Mouse (Mus musculus) G1E-ER4 (cell line): Measurements from ENCODE around the gene Sgpl1. TPM values are rescaled to one million over a fixed set of nuclear protein-coding genes. Genes with fewer than 3 reads are reported as not detected.

Source experiments
- GATA1 ChIP-seq: IDR thresholded peaks from one replicate; pipeline ENCODE4 v1.8.0; 2012; ENCODE audit warnings: low read length, inconsistent platforms
- polyA plus RNA-seq: library from polyadenylated mRNA; stranded (reverse); fragments of >175 nt; gene quantifications from 2 replicates; pipeline ENCODE4 v1.2.3, GENCODE M21; 2012

Sgpl1 gene
- polyA plus RNA-seq, 1 experiment: not detected

- TF ChIP-seq GATA1: no peak
Measured at GRCm38 (mm10) chr10:61167333-61168096, 20.0 kb upstream of the Sgpl1 start.

GRCm38 (mm10) chr10:61162366-61162765 lies 14.9 kb upstream of the Sgpl1 start:
- no peak for TF ChIP-seq GATA1

DNA sequence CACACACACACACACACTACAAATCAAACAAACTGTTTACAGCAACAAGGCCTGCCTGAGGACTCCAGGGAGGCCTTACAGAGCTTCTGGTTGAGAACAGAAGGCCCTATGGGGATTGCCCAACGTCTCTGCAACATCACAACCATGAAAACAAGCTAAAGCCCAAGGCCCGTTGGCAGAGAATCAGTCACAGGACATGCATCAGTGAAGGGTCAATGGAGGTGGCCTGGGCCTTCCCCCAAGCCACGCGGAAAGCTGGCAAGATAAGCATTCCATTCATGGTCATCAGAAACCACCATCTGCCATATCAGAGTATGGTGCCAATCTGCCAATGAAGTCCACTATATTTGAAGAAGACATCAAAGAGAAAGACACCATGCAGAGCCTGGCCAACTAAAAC lies 13.2 kb upstream of the Sgpl1 start:
- TF ChIP-seq GATA1: no peak

- TF ChIP-seq GATA1: no peak
Measured at GRCm38 (mm10) chr10:61160089-61160488, 12.6 kb upstream of the Sgpl1 start.

GRCm38 (mm10) chr10:61158594-61158993 lies 11.1 kb upstream of the Sgpl1 start:
- no peak for TF ChIP-seq GATA1

DNA sequence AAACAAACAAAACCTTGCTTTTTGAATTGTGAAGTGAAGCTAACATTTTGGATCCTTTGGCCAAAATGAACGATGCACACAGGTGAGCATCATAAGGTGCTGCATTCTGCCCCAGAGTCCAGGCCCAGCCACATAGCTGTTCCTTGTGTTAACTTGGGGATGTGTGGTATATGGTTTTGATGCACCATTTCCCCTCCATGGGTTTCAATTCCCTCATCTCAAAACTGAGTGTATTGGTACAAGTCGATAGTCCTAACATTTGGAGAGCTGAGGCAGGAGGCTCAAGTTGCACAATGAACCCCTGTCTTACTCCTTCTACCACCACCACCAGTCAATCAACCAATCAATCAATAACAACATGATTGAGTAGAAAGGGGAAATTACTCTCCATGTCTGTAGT lies 8.9 kb upstream of the Sgpl1 start:
- TF ChIP-seq GATA1: no peak

- TF ChIP-seq GATA1: no peak
Measured at GRCm38 (mm10) chr10:61155611-61156010, 8.1 kb upstream of the Sgpl1 start.

DNA sequence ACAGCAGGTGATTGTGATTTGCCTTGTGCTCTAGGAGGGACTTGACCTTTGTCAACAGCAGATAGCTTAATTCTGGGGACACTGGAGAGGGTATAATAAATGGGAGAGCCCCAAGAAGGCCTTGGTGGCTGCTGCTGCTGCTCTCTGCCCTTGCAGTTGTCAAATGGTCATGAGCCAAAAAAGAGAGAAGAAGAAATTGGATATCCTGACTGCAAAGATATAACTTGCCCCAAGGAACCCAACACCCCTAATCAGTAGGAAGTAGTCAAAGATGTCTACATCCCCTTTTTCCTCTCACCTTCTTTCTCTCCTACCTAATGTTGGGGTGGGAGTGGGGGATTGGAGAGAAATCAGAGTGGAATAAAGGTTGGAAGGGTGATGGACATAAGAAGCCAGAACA lies 4.6 kb upstream of the Sgpl1 start:
- TF ChIP-seq GATA1: no peak

GRCm38 (mm10) chr10:61150616-61151015 lies 3.1 kb upstream of the Sgpl1 start:
- TF ChIP-seq GATA1: no peak

DNA sequence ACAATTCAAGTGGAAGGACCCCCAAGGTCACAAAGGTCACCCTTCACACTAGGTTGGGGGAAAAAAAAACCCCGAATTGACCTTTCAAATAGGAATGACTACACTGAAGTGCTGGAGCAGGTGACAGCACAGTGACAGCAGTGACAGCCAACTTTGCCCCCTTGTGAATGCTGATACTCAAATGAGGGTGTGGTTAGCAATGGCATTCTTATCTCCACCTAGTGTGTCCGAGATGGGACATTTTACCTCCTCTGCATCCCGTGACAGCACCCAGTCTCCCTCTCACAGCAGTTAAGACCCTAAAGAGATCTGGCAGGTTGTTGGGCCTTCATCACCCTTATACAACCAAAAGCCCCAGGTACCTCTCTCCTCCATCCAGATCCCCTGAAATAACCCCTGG lies 2.0 kb upstream of the Sgpl1 start:
- TF ChIP-seq GATA1: no peak

DNA sequence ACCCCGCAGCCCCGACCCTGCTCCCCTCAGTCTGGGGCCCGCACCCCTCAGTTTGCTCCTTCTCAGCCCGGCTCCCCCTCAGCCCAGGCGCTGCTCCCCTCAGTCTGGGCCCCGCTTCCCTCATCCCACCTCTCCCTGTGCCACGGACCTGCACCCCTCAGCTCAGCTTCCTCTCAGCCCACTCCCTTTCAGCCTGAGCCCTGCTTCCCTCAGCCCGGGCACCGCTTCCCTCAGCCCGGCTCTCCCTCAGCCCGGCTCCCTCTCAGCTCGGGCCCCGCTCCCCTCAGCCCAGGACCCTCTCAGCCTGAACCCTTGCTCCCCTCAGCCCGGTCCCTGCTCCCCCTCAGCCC lies 721 bp downstream of the Sgpl1 start:
- TF ChIP-seq GATA1: no peak

- TF ChIP-seq GATA1: no peak
Measured at GRCm38 (mm10) chr10:61146119-61146806, 1.2 kb downstream of the Sgpl1 start.

DNA sequence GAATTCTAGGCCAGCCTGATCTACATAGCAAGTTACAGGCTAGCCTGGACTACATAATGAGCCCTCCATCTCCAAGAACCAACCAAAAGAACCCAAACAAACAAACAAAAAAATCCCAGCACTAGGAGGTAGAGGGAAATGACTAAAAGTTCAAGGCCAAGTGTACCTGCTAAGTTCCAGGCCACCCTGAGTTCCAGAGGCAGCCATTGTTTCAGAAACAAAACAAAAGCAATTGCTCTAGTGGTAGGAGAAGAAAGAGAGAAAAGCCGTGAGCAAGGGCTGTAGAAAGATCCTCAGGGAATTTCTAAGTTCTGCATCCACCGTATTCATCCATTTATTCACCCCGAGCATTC lies 1.8 kb downstream of the Sgpl1 start:
- TF ChIP-seq GATA1: no peak

DNA sequence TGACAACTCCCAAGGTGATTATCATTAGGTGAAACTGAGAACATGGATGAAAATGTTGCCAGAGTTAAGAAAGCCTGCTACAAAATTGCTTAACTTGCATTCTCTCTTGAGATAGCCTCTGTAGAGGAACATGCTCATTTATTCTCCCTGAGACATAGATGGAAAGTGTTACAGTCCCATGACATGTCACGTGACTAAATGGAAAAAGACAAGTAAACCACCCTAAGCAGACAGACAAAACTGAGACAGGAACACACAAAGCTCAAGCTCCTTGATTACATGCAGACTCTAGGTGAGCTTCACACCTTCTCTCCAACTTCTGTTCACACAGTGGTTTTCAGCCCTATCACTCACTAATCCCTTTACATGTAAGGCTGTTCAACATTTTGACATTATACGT lies 4.2 kb downstream of the Sgpl1 start:
- no peak for TF ChIP-seq GATA1

GRCm38 (mm10) chr10:61137567-61137966 lies 9.9 kb downstream of the Sgpl1 start:
- TF ChIP-seq GATA1: no peak

DNA sequence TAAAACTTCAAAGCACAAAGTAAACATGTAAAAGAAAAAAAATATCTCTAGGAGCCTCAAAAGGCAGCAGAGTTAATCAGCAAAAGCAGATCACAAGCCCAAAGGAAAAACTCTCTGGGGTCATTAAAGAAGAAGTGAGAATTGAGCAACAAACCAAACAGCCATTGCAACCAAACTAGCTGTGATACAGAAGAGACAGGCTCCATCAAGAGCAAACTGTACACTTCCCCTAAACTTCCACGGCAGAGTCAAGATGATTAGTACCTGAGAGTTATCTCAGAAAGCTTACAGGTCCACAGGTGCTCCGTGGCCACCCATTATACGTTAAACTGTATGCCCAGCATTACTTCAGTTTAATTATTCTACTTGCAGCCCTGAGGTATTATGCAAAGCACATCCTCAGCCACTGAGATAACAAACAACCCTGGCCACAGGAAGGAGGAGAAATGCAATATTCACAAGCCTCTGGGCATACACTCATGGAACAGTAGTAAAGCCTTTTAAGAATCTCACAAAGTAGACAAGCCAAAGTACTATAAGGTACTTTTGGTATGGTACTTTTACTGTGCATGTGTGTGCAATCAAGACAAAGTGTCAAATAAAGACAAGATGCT lies 12.2 kb downstream of the Sgpl1 start:
- TF ChIP-seq GATA1: no peak

DNA sequence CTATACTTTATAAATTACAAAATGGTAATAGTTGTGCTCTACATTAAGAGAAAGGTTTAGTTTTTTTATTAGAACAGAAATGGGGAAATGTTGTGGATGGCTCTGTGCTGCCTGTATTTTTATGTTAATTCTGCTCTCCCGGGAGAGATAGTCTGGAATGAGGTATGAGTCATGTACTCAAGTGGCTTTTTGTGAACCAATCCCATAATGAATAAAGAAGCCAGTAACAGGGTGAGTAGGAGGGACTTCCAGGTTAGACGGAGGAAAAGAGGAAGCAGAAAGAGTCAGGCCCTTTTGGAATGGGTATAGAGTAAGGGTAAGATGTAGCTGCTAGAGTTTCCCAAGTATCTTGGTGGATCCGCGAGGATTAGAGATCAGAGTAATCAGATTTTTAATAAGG lies 13.5 kb downstream of the Sgpl1 start:
- TF ChIP-seq GATA1: no peak

GRCm38 (mm10) chr10:61130959-61131358 lies 16.5 kb downstream of the Sgpl1 start:
- no peak for TF ChIP-seq GATA1
